Mouse (Mus musculus): ENCODE measurements around the gene Lxn. TPM values are rescaled to one million over a fixed set of nuclear protein-coding genes. Genes with fewer than 3 reads are reported as not detected.
A peak's percentile ranks its signal among the peaks of the same experiment; 100 is the strongest.

Gene Lxn
- polyA plus RNA-seq (2014; fragmentation: Nextera tagmentation; extraction: Ambion mirVana), result 191 and 197 TPM in 2 replicates

GRCm38 (mm10) chr3:67463450-67464372 is at the start of gene Lxn:
TSS of gene Lxn (minus strand) at chr3:67463926.
- H3K27me3 ChIP-seq (ENCODE audit: insufficient read depth, low read length), result no peaks in the 10 kb centered on the region
- peak within 1 kb of the TSS; percentile 79 for H3K4me2 ChIP-seq
- peaks cover 28% of the 10 kb centered on the region for H3K36me3 ChIP-seq (ENCODE audit: insufficient read depth)
- no peaks in the 10 kb centered on the region for H3K9me3 ChIP-seq (ENCODE audit: low read depth, low read length)
- DNase-seq (peak; percentile 82), ATAC-seq (ENCODE audit: insufficient read depth) (peak; percentile 91)
- H3K4me3 ChIP-seq (ENCODE audit: low read depth, low read length), result peak within 1 kb of the TSS; percentile 53
- H3K27ac ChIP-seq (ENCODE audit: low read depth), result peak within 1 kb of the TSS; percentile 89
- no peaks in the 10 kb centered on the region for H3K4me1 ChIP-seq (ENCODE audit: insufficient read depth)
- TF ChIP-seq CTCF (IDR thresholded peaks at IDR 0.05; ENCODE audit: low read depth), result peak; percentile 66
- peak within 1 kb of the TSS; percentile 62 for H3K9ac ChIP-seq
- under 1% methylated on average over 43 of the region's 43 CpGs for WGBS

- no peak overlapping the region for H3K27ac ChIP-seq (ENCODE audit: low read depth)
- WGBS, result 4% methylated on average over 5 of the region's 5 CpGs
- H3K9ac ChIP-seq, result no peak overlapping the region
- peak; percentile 57; the same call in 1 of the 2 replicates for ATAC-seq (ENCODE audit: insufficient read depth)
- H3K4me2 ChIP-seq, result no peak overlapping the region
- peak; percentile 94 for DNase-seq
- no peaks in the 10 kb centered on the region for H3K9me3 ChIP-seq (ENCODE audit: low read depth, low read length)
- peak; percentile 93 for TF ChIP-seq CTCF (IDR thresholded peaks at IDR 0.05; ENCODE audit: low read depth)
- H3K4me1 ChIP-seq (ENCODE audit: insufficient read depth), result no peaks in the 10 kb centered on the region
- no peaks in the 10 kb centered on the region for H3K36me3 ChIP-seq (ENCODE audit: insufficient read depth)
- H3K27me3 ChIP-seq (ENCODE audit: insufficient read depth, low read length), result peaks cover 19% of the 10 kb centered on the region; the same call in 1 of the 2 replicates
- no peak overlapping the region for H3K4me3 ChIP-seq (ENCODE audit: low read depth, low read length)
Observed at GRCm38 (mm10) chr3:67512807-67513206, 49.1 kb upstream of the Lxn start.

DNA sequence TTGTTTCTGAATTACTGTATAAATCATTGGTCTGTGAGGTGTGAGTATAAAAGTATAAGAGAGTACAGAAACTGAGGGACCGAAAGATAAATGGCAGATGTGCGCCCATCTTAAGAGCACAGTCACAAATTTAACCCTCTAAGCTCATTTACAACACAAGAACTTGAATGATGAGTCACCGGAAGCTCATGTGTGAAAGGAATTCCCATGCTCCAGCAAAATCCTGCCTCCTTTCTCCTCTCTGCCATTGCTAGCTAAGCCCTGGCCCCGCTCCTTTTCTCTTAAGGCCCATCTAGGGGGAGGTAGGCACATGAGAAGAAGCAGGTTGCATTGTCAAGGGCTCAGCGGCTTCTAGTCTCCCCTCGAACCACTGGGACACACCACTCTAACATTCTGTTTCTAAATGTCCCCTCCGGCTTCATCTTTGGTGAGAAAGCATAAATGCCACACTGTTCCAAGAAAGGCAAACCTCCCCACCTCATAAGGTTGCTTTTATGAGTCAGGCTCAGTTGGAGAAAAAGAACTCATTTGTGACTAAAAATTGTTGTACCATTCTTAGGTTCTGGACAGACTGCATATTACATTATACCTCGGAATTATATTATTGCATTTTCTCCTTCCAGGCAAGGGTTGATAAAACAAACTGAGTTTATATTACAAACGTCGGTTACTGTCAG is 44.6 kb upstream of the Lxn start:
- 77% methylated on average over 10 of the region's 10 CpGs for WGBS
- no peak overlapping the region for H3K27ac ChIP-seq (ENCODE audit: low read depth)
- no peak overlapping the region for H3K4me2 ChIP-seq
- H3K27me3 ChIP-seq (ENCODE audit: insufficient read depth, low read length), result peaks cover under 1% of the 10 kb centered on the region; the same call in 1 of the 2 replicates
- H3K4me1 ChIP-seq (ENCODE audit: insufficient read depth), result no peaks in the 10 kb centered on the region
- H3K4me3 ChIP-seq (ENCODE audit: low read depth, low read length), result no peak overlapping the region
- DNase-seq, result no peak
- ATAC-seq (ENCODE audit: insufficient read depth), result no peak
- no peaks in the 10 kb centered on the region for H3K9me3 ChIP-seq (ENCODE audit: low read depth, low read length)
- no peak overlapping the region for H3K9ac ChIP-seq
- H3K36me3 ChIP-seq (ENCODE audit: insufficient read depth), result no peaks in the 10 kb centered on the region
- no peak for TF ChIP-seq CTCF (IDR thresholded peaks at IDR 0.05; ENCODE audit: low read depth)

- Histone ChIP-seq H3K4me3 (ENCODE audit: low read depth, low read length) (no peak overlapping the region), H3K9me3 (ENCODE audit: low read depth, low read length) (no peaks in the 10 kb centered on the region), H3K4me1 (ENCODE audit: insufficient read depth) (no peaks in the 10 kb centered on the region), H3K27me3 (ENCODE audit: insufficient read depth, low read length) (no peaks in the 10 kb centered on the region), H3K27ac (ENCODE audit: low read depth) (no peak overlapping the region), H3K9ac (no peak overlapping the region), H3K4me2 (no peak overlapping the region), H3K36me3 (ENCODE audit: insufficient read depth) (no peaks in the 10 kb centered on the region)
- ATAC-seq (ENCODE audit: insufficient read depth), result no peak
- no peak for TF ChIP-seq CTCF (IDR thresholded peaks at IDR 0.05; ENCODE audit: low read depth)
- no peak for DNase-seq
- WGBS, result 82% methylated on average over 2 of the region's 2 CpGs
Observed at GRCm38 (mm10) chr3:67505286-67505685, 41.6 kb upstream of the Lxn start.

GRCm38 (mm10) chr3:67503878-67504277 is 40.2 kb upstream of the Lxn start:
- no peaks in the 10 kb centered on the region for H3K9me3 ChIP-seq (ENCODE audit: low read depth, low read length)
- 10% methylated on average over 3 of the region's 3 CpGs for WGBS
- H3K4me3 ChIP-seq (ENCODE audit: low read depth, low read length), result no peak overlapping the region
- ATAC-seq (ENCODE audit: insufficient read depth), result no peak
- no peak for DNase-seq
- H3K36me3 ChIP-seq (ENCODE audit: insufficient read depth), result no peaks in the 10 kb centered on the region
- TF ChIP-seq CTCF (IDR thresholded peaks at IDR 0.05; ENCODE audit: low read depth), result no peak
- H3K27ac ChIP-seq (ENCODE audit: low read depth), result no peak overlapping the region
- H3K27me3 ChIP-seq (ENCODE audit: insufficient read depth, low read length), result no peaks in the 10 kb centered on the region
- no peak overlapping the region for H3K9ac ChIP-seq
- H3K4me1 ChIP-seq (ENCODE audit: insufficient read depth), result no peaks in the 10 kb centered on the region
- no peak overlapping the region for H3K4me2 ChIP-seq

DNA sequence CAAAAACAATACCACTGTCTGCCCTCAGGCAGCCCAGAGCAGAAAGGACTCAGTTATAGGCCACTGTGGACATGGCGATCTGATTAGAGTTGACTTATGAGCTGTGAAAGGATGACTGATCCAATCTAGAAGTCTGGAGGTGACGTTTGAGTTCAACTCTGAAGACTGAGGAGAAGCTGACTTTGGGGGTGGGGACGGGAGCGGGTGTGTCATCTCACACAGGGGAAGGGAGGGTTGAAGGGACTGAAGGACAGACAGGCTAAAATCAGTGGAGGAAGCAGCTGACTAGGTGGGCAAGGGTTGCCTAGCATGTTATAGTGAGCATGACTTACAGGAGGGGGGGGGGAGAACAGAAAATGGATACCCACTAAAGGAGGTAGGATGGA is 35.7 kb upstream of the Lxn start:
- no peak for TF ChIP-seq CTCF (IDR thresholded peaks at IDR 0.05; ENCODE audit: low read depth)
- Histone ChIP-seq H3K9me3 (ENCODE audit: low read depth, low read length) (no peaks in the 10 kb centered on the region), H3K4me2 (no peak overlapping the region), H3K9ac (no peak overlapping the region), H3K27me3 (ENCODE audit: insufficient read depth, low read length) (no peaks in the 10 kb centered on the region), H3K36me3 (ENCODE audit: insufficient read depth) (no peaks in the 10 kb centered on the region), H3K27ac (ENCODE audit: low read depth) (no peak overlapping the region), H3K4me1 (ENCODE audit: insufficient read depth) (no peaks in the 10 kb centered on the region), H3K4me3 (ENCODE audit: low read depth, low read length) (no peak overlapping the region)
- no peak for ATAC-seq (ENCODE audit: insufficient read depth)
- no peak for DNase-seq
- WGBS, result 78% methylated on average over 4 of the region's 4 CpGs
